Mouse (Mus musculus): ENCODE results near the gene Prkn.
"Not testable (repeated sequence)": the region's sequence is repeated elsewhere in the genome, so short reads cannot be mapped to it uniquely, and the experiment has no call there.

Gene Prkn

DNA sequence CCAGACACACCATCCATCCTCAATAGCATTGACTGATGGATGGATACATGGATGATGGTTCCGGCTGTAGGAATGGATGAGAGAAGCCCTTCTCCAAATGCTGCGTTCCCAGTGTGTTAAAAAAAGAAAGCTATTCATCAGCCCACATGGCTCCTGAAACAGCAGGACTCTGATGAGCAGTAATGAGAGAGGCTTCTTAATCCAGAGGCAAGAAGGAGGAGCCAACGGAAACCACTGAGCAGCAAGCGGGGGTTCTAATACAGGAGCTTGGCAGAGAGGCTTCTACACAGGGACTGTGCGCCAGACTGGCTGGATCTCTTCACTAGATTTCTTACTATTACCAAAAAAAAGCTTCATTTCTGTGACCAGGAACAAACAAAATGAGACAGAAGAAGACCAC is 1093.6 kb downstream of the Prkn start:
- DNase-seq: no peak

DNA sequence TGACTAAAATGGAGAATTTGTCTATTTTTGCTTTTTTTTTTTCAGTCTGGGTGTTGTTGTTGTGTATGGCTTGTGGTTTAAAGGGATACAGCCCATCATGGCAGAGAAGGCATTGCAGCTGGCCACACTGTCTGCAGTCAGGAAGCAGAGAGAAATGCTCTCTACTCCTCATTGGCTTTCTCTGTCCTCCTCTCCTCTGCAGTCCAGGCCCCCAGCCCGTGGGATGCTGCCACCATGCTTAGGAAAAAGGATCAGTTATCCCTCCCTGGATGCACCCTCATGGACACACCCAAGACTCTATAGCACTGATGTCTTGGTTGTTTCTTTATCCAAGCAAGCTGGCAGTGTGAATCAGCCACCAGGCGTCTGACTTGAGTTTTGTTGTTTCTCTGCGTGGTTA is 1107.3 kb downstream of the Prkn start:
- DNase-seq: no peak

DNA sequence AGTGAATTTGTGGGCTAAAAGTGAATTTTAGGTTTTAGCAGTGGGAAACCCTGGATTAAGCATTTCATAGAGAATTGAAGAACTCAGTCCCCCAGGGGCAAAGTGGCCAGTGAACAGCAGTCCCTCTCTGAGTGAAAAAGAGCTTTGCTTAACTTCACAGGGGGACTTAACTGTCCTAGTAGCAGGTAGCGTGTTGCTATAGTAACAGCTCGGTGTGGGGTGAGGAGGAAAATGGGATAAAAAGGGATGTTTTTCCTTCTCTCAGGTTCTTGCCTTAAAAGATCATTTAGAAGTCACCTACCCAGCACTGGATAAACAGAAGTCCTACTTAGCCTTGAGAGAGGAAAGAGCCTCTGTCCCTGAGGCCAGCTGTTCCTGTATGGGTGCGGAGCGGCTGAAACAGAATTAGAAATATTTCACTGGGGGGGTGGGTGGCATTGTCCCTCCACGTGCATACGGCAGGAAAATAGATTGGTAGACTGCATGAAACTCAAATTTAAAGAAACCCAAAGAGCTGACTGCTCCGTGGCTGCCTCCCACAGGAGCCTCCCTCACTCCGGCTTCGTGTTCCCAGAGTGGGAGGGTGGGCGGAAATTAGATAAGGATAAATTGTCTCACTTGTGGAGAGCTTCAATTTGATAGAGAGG is 1109.5 kb downstream of the Prkn start:
- no peak for DNase-seq

DNA sequence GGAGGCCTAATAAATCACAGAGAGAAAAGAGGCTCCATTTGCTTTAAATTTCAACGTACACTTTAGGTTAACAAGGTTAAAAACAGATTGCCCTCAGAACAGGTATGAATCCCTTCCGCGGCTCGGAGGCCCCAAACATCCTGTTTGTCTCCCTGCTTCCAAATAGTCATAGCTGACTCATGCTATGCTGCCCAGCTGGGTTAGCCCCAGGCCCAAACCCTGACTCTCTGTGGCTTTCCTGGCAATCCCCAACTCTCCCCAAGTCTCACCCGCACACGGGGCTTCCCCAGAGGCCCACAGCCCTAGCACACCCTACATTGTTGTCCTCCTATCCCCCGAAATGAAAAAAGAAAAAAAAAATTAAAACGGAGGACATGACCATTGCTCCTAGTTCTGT is 1110.0 kb downstream of the Prkn start:
- no peak for DNase-seq

DNA sequence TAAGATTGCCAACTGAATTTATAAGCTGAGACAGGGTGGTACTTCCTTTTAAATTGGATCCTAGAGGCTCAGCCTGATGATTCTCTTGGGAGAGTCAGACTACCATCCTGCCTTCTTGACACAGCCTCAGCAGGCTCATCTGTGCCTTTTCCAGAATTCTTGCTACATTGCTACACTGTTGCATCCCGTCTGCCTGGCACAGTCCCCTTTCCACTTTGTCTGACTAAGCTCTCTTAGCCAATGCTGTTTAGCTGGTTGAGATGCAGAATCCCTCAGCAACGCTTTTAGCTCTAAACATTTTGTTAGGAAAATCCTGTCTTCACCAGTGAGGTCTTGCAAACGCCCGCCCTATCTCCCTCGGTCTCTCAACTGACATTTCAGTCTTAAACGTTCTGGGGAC is 1115.1 kb downstream of the Prkn start:
- no peak for DNase-seq

DNA sequence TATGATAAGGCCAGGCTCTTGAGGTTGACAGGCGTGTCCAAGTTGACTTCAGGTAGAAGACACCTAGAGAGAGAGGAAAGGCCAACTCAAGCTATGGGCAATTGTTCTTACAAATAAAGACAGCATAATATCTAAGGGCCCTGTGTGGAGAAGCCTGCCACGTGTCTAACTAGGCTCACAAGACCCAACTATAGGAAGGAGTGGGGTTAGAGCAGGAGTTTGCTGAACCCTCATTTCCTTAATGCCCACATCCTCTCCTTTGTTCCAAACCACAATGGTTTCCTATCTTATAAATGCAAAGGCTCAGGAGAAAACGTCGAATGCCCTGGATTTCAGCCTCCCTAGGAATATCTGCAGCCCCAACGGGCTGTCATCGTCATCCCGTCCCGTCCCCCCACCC is 1120.3 kb downstream of the Prkn start:
- no peak for DNase-seq

DNA sequence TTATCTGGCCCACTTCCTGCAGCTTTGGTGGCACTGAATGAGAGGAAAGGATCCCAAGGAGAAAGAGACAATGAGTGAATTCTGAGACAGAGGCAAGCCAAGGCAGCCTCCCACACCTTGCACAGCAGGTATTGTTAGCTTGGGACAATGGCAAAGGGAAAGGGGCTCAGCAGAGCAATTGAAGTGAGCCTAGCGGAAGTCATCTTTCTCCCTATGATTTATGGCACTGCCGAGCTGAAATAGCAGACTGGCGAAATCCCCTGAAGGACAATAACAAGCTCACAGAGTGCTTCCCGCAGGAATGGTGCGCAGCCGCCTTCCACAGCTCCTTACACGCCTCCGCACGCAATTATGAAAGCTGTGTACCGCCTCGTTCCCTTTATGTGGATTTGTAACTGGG is 1122.6 kb downstream of the Prkn start:
- no peak for DNase-seq

DNA sequence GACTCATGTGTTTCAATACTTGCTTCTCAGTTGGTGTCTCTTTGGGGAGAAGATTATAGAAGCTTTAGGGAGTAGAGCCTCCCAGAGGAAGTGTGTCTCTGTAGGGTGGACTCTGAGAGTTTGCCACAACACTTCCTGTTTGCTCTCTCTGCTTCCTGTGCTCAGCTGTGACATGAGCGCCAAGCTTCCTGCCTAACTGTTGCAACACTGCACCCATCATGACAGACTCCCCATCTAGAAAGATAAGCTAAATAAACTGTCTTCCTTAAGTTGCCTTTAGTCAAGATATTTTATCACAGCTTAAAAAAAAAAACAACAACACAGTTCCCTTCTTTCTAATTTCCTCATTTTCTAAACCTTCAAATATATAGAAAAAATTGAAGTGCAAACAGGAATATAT is 1130.0 kb downstream of the Prkn start:
- DNase-seq: no peak

DNA sequence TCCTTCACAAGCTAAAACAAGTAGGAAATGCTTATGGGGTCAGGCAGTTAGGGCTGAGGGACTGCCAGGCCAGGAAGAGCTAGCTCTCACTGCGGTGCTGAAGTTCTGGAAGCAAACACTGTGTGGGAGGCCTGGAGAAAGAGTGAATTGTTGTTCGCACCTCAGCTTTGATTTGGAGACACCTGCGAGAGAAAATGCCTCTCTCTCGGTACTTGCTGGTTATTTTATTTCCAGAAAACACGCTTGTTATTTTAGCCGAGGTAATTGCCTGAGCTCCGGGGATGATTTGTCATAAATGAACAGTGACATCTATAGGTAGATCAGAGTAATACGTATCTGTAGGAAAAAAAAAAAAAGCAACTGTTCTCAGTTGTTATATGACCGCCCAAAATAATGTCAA is 1132.4 kb downstream of the Prkn start:
- DNase-seq: no peak

DNA sequence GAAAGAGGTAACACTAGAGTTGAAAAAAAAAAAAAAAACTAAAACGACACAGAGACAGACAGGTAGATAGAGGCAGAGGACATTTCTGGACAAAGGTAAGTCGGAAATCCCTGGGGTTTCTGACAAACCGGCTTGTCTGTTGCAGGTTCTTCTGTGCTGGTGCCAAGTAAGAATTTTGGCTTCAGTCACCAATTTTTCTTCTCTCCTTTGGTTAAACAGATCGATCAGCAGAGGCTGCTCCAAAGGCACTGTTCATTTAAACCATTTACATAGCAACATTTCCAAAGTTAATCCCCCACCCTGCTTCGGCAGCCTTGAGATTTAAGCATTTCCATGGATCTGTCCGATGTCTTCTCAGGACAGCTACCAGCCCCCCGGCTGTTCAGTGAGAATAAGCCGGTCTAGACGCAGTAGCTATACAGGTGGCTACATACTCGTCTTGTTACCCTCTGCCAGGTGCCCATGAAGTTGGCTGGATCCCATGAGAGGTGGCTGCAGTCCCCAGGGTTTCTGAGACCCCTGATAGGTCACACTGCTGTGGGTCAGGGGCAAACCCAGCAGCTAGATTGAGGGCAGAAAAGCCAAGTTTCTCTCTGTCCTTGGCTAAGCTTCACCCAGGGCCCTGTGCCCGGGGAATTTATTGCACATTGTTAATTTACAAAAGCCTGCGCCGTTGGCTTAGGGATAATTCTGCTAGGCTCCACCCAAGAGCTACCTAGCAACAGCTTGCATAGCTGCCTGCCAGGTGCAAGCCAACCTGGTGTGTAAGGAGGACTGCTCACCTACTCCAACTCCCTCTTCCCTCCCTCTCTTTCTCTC is 1133.0 kb downstream of the Prkn start:
- DNase-seq: no peak

DNA sequence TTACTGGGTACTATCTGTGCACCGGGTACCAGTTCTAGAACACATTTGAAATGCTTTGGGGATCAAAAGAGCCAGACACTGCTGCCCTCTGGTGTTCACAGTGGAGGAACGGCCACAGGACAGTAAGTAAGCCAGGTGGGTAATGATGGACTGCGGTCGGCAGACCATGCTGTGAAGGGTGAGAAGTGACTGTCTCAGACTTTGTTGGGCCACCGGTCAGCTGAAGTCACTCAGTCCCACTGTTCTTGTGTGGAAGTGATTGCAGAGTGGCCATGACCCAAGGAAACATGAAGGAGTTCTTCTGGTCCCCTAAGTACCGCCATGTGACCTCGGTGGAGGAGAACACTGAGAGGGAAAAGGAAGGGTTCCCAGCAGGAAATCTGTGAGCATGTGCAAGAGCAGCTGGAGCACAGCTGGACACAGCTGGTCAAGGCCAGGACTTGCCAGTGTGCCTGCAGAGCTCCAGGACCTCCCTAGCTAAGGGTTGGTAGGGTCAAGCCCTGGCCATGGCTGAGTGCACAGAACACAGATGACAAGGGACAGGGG is 1135.0 kb downstream of the Prkn start:
- peak; percentile 75 for DNase-seq

DNA sequence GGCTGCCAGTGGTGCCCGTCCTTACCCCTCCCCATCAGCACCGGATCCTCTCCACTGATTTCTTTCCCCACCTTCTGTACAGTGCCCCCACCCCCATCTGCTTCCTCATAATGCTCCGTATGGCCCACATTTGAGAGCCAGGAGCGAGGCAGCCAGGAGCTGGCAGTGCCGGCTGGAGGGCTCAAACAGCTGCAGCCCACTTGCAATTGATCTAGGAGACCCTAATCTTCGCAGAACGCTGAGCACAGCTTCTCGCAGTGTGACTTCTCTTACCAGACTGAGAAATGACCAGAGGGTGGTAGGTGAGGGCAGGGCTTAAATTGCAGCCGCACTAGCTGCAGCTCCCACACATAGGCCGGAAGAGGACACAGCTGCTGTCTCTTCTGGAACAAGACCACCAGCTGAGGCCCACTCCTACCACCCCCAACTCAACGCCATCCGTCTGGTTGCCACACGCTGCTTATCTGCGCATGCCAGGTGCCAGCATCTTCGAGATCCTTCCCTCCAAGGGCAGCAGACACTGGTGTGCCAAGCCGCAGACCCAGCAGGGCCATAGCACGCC is 1138.2 kb downstream of the Prkn start:
- DNase-seq: no peak

DNA sequence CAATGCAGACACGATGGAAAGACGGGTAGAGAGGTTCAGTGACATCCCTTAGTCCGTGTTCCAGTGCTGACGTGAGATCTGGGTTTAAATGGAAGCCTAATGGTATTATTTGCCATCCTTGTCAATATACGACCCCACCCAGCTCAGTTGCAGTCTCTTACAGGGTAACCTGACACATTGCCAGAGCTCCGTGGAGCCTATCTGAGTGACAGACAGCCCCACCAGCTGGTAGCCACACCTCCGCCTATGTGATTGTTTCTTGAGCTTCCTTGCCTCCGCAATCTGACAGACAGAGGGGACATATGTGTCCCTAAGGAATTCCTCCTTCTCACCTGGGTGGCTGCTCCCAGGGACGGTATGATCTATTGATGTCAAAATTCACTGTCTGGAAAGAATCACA is 1141.5 kb downstream of the Prkn start:
- no peak for DNase-seq

DNA sequence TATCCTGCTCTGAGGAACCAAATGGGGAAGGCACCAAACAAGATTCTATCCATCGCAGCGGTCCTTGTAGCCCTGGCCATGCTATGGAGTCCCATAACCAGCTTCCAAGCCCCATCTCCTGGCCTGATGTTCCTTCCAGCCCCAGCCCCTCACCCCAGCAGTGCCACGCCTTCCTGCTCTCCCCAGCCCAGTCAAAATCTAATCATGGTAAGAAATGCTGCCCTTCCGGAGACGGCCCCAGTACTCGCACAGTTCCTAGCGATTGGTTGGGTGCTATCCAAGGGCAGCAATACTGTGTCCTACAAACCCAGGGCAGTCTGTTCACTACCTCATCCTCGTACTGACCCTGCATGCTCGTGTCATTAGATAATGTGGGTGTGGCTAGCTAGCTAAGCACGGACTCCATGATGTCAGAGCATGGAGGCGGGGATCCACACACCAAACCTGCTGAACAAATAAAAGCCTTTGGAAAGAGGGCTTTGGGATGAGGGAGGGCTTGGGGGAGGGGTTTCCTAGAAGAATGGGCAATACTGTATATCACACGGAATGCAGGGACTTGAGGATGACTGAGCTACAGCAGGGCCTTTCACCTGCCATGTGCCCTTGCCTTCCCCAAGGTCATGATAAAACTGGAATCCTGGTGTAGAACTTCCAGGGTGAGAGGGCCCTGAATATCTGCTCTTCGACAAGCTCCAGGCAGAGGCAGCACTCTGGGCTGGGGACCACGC is 1148.1 kb downstream of the Prkn start:
- DNase-seq: no peak

DNA sequence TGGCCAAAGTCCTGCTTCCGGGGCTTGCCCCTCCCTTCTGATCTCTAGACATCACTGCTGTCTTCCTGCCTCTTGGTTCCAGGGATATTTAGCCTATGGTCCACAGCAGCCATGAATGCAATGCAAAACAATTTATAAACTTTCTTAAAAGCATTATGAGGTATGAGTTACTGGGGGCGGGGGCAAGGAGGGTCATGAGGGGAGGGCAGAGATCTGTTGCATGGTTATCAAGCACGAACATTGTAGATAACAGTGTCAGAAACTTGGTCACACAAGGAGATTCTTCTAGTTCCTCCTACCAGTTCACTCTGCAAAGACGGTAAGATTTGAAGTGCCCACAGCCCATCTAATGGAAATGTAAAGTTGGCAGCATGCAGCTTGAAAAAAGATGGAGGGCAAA is 1149.1 kb downstream of the Prkn start:
- DNase-seq: no peak

DNA sequence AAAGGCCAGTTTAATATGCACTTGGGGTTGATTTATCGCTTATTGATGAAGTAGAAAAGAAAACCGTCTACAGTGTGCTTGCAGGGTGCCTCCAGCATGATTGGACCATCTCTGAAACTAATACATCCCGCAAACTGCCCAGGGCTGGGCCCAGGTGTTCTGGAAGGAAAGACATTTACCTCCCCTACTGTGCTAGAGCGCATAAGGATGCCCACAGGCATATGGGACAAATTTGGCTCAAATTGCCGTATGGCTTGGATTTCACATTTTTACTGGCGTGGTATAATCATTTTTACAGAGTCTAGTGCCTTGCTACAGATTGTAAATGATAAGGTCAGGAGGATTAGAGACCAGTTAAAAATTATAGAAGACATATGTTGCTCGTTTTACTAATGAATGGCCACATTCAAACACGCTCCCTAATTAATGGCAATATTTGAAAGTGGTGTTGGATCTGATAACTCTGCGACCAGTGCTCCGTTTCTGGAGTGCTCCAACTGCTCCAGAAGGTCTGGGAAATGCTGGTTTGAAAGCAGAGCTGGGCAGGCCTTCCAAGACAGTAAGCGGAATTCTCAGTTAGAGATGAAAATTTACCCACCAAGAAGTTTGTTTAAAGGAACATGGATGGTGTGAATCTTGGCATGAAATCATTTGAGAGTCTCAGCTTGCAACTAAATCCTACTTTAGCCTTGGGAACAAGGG is 1150.4 kb downstream of the Prkn start:
- no peak for DNase-seq

DNA sequence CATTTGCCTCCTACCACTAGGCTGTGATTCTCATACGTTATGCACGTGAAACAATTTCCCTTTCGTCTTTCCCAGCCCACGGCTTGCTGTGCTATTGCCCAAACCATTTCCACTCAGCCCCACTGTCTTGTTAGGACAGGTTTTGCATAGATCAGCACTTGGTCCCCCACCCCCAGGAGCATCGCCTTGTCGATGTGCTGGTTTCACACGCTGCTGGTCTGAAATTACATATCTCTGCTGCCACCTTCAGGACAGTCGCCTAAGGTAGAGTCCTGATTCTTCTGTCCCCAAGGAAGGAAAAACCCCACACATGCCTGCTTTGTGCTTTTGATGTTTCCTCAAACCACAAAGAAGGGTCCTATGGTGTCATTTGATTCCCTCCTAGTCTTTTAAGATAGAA is 1153.1 kb downstream of the Prkn start:
- DNase-seq: peak; percentile 64

DNA sequence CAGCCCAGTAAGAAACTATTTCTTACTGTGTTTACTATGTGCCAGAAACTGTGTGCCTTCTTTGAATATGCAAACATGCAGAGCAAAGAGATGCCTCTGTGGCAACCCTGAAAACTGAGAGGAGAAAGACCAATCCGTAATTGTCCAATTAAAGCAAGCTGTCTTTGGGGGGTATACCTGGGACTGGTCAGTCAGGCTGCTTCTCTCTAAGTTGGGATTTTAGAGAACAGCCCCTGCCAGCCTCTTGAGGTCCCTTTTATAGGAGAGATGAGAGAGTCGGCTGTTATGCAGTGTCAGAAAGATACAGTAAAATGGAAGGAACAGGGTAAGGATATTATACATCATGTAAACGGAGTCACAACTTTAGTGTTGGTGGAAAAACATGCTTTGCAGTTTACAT is 1154.1 kb downstream of the Prkn start:
- no peak for DNase-seq

DNA sequence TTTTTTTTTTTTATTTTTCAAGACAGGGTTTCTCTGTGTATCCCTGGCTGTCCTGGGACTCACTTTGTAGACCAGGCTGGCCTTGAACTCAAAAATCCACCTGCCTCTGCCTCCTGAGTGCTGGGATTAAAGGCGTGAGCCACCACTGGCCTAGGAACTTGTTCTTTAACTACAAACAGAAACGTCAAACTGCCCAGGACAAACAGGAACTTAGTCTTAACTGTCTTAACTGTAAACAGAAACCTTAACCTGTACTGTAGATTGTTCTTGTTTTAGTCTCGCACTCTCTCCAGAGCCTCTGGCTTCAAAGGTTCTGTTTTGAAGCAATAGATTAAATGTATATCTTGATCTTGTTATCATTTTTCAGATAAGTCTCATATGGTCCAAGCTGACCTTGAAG is 1154.6 kb downstream of the Prkn start:
- DNase-seq: not testable (repeated sequence)

DNA sequence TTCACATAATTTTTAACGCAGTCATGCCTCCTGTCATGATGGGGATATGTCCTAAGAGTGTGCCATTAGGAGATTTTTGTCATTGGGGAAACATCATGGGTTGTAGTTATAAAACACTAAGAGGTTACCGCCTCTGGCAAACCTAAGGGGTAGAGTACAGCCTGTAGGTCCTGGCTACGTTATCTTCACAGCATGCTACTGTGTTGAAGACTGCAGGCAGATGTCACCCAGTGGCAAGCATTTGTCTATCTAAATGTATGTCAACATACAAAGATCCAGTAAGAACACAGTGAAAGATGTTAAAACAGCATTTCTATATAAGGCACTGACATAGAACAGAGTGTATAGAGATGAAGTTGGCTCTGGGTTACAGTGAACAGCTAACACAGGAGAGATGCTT is 1155.3 kb downstream of the Prkn start:
- DNase-seq: no peak

DNA sequence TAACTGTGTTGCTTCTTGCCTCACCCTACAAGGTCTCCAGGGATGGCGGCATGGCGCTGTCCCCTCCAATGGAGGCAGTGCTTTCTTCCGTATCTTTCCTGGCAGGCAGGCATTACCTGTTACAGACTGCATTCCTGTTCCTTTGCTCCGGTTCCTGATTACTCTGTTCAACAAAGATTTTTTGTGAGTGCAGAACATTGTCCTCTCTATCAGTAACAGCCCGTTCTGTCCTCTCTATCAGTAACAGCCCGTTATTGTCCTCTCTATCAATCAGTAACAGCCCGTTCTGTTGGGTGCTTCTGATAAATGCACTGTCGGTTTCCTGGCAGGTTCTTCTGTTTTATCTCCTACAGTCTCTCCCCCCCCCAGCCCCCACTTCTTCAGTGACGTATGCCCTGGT is 1156.1 kb downstream of the Prkn start:
- no peak for DNase-seq

DNA sequence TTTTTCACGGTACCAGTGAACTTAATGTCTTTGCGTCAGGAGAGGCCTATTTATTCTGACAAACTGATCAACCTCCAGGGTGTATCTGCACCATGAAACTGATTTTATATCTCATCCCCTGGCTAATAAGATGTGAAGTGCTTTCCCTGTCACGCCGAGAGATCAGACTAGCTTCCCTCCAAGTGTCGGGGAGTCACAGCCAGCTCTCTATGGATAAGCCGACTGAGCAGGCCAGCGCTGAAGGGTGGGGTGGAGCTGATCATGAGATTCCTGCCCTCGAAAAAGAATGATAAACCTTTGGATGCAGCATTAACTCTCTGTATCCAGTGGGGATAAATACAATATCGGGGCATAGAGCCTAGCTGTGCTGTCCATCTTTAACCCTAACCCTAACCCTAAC is 1160.1 kb downstream of the Prkn start:
- DNase-seq: no peak

DNA sequence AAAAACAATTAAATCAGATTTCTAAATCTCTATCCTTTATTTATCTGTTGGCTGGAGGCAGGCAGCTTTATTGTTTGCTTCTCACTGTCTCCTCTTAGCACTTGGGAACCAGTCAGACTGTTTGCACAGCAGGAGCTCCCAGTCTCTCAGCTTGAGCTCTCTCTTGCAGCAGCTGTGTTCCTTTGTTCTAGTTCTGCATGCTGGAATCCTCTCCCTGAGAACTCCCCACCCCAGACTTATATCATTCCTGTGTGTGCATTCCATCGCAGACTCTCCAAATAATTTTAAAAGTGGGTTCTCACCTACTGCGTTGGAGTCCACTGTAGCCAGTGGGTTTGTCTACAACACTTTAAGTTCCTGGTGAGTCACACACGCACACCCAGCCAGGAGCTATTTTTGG is 1181.1 kb downstream of the Prkn start:
- DNase-seq: no peak
